Mouse (Mus musculus): ENCODE results near the gene 4930455H04Rik.
A peak's percentile ranks its signal among the peaks of the same experiment; 100 is the strongest.

4930455H04Rik gene

DNA sequence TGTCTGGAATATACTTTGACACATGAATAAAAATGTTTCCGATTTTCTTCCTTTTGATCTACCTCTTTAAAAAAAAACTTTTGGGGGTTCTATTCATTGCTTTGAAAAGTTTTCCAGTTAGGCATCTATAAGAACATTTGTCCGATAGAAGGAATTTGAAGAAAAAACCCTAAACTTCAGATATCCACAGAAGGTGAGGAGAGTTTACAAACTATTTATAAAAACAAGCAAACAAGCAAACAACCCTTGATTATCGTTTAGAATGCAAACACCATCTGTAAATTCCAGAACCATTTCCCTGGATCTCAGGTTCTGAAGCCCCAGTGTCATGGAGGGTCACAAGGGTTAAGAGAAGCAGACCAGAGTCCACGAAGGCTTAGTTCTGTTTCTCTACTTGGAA lies at the start of gene 4930455H04Rik:
4930455H04Rik (plus strand) TSS at position 301 of the 400 bp plus-strand sequence.
- DNase-seq, result no peak

DNA sequence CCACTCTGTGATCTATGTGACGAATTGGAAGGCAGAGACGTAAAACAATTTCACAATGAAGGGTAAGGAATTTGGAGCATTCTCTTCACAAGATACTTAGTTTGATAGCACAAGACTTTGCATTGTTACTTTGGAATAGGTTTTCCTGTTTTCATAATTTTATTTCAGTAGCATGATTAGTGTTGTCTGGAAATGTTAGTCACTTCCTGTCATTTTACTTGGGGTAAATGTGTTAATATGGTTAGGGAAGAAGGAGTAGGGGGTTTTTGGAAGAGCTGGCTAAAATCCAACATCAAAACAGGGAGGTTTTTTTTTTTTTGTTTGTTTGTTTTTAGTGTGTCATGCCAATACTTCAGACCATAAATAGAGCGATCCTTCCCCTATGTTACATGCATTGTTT lies 46.5 kb upstream of the 4930455H04Rik start:
- DNase-seq, result no peak

GRCm38 (mm10) chr3:116923042-116923441 lies 45.0 kb upstream of the 4930455H04Rik start:
- DNase-seq, result no peak

DNA sequence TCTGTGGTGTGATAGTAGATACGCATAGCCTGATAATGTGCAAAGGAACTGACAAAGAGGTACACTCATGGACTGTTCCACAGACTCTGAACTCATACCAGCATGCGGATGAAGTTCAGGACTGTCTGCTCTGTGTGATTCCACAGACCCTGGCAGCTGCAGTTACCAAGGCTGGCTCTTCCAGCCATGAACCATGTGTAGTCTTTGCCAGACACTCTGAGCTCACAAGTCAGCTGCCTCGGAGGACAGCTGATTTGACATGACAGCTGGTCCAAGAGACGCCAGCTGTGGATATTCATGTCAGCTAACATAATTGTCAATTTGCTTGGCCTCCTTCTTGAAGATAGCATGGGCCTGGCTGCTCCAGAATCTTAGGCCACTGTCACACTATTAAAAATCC lies 39.1 kb upstream of the 4930455H04Rik start:
- DNase-seq, result peak; percentile 28

GRCm38 (mm10) chr3:116933158-116933557 lies 34.9 kb upstream of the 4930455H04Rik start:
- DNase-seq, result no peak

DNA sequence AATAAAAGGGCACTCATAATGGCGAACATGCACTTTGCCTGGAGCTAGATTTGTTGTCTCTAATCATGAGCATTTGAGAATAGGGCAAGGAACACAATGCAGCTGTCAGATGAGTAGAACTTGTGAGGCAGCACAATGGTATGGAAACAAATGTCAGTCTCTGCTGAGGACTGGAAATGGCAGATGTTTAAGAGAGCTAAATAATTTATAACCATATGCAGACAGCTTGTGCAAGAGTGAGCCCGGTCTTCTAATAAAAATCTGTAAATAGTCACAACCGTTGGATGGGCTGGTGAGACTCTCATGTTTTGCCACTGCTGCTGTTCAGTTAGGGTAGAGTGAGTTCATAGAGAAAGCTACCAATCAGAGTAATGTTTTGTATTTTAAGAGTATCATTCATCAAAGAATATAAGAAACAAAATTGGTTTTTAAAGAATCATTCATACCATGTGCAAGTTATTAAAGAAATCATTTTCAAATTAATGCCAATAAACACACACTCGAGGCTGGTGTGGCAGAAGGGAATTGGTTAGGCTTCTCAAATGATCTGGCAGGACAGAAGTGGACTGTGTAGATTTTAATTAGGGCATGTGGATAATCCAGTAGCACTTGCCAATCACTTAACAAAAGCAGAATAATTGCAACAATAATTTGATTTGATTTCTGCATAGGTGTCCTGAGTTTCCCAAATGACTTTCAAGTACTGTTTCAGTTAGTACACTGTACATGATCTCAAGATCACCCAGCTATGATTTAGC lies 31.0 kb upstream of the 4930455H04Rik start:
- DNase-seq, result no peak

DNA sequence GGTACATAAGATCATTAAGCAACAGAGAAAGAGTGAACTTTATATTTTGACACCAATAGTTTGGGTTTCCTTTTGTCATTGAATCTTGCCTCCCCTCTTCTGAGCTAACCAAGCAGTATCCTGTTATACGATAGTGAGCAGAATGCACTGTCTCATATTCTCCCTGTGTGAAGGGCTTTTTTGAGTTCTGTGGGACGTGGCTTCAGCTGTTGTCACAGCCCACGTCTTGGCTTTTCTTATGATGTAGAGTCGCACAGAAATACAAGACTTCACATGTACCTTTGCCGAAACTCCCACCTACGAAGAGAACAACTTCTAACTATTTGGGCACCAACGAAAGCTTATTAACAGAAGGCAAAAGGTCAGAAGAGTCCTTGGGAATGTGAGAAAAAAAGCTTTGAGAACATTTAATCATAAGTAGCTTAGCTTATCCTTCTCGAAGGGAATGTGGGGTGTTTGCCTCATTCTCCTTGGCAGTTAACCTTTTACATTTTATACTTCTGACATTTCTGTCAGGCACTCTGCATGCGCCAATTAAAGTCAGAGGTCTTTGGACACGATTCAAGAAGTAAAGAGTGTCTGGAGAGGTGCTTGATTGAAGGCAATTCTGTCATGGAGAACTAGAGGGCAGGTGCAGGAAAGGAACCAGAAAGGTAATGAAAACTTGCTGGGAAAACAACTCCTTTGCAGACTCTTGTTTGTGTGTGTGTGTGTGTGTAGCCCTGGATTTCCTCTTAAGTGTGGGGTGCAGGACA lies 27.1 kb upstream of the 4930455H04Rik start:
- no peak for DNase-seq

DNA sequence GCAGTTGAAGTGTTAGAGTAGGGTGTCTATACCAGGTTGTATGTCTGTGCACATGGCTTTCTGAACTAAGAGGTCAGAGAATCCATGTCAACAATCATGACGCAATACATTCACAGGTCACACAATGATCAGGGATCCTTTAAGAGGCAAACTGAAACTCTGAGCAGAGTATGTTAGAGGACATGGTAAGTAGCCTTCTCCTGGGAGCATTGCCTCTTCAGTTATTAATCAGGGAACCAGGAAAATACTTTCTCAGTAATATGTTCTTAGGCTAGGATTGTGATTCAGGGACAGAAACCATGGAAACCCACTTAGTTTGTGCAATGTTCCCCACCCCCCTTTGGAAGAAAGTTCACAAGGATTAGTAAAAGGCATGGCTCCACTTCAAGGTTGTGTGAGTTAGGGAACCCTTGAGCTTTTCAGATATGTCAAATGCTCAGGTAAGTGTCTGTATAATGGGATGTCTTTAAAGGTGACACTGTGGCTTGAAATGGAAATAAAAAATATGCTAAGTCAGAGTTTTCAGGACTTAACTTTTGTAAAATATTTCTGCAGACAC lies 26.4 kb upstream of the 4930455H04Rik start:
- no peak for DNase-seq

DNA sequence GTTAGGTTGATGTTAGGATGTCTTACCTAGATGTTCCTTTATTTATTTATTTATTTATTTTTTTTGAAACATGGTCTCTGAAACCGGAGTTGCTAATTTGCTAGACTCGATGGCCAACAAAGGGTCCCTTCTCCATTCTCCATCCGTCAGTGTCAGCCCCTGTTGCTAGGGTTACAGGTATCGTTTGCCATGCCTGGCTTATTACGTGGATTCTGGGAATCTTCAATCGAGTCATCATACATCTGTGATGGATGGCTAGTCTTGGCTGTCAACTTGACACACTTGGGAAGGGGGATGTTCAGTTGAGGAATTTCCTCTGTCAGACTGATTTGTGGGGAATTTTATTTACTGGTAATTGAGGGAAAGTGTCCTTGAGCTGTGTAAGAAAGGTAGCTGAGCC lies 25.3 kb upstream of the 4930455H04Rik start:
- DNase-seq, result no peak

- no peak for DNase-seq
Measured at GRCm38 (mm10) chr3:116943422-116943821, 24.6 kb upstream of the 4930455H04Rik start.

GRCm38 (mm10) chr3:116946476-116946875 lies 21.6 kb upstream of the 4930455H04Rik start:
- DNase-seq, result no peak

DNA sequence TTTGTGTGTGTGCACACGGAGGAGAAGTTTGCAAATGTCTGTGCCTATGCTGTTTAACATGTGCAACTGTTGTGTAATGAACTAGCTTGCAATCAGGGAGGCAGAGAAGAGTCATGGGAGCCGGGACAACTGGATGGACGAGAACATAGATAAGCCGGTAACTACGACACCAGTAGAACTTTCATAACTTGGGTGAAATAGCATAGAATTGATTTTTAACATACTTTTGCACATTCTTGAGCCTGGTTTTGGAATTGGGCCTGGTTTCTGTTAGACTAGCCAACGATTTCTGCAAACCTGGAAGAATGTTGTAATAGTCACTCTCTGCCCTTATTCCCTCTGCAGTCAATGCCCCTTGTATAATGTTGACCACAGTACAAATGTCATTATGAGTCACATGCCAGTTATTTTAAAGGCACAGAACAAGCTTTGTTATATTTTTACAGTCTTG lies 17.4 kb upstream of the 4930455H04Rik start:
- DNase-seq, result peak; percentile 46

- no peak for DNase-seq
Measured at GRCm38 (mm10) chr3:116951489-116951888, 16.6 kb upstream of the 4930455H04Rik start.

DNA sequence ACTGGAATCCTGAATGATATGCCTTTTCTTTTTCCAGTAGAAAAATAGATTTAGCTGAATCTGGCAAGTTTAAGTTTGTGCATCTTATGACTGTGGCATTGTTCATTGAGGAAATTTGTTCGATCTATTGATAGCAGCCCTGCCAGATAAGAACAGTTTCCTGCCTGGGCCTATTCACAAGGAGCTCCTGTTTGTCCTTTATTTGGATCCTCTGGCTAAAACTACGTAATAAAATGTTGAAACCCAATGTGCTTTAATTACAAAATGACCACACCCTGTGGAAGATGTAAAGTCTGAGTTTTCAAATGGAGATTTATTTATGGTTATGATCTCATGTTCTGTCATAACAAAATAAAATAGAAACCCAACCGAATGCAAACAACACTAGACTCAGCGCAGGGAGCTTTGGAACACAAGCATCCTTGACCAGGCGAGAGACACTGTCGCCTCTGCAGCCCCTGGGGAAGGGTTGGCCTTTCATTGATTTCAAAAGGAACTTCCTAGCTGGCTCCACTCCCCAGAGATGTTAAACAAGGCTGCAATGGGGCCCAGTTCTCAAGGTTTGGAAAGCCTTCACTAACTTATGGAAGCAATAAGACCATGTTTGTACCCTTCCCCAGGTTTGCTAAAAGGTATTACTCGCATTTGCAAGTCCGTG lies 15.7 kb upstream of the 4930455H04Rik start:
- no peak for DNase-seq

DNA sequence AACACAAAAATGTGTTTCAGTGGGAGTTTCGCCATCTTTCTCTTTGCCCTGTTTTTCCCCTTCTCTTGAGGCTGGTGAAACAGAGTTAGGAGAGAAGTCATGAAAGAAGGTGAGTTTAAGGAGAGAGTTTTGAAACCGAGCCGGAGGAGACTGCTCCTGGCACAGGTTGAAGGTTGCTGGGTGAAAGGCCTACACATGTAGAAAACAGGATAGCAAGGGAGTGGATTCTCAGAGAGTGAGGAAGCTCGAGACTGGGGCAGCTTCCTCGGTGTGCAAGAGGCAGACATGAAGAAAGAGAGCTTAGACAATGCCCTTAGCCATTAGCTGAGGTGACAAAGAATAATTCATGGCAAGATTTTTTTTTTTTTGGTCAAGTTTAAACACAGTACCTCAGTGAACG lies 14.7 kb upstream of the 4930455H04Rik start:
- DNase-seq, result no peak

- no peak for DNase-seq
Measured at GRCm38 (mm10) chr3:116955061-116955460, 13.0 kb upstream of the 4930455H04Rik start.

GRCm38 (mm10) chr3:116960414-116960813 lies 7.7 kb upstream of the 4930455H04Rik start:
- DNase-seq, result no peak

GRCm38 (mm10) chr3:116961354-116962142 lies 6.5 kb upstream of the 4930455H04Rik start:
- DNase-seq, result no peak

DNA sequence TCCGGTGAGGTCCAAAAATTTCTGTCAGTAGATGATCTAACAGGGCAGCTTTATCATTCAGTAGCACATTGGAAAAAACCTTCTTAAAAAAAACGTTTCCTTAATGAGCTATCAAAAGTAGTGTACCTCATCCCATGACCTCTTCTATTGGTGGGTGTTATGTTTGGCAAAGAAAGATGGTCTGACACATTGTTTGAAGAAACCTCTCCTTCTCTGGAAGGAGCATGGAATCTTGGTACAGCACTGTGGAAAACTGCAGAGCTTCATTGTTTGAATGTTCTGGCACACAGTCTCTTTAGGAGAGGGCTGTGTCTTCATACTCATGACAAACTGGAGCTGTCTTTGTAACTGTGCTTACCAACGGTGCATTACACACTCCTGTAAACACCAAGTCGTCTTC lies 4.9 kb upstream of the 4930455H04Rik start:
- no peak for DNase-seq

DNA sequence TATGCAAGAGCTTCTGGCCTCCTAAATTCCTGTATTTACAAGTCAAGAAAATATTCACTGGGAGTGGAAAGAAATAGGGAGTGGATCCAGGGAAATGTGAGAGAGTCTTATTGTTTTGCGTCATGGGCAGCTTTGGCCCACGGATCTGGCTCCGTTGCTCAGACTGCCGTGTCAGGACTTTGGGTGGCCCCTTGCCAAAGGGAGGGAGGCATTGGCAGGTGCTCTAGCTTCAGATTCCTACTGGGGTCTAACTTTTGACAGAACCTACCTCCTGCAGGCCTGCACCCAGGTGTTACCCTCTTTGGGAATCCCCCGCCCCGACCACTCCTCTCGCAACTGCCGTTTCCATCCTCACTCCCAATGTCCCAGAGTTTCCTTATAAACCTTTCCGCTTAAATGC lies 3.6 kb upstream of the 4930455H04Rik start:
- DNase-seq, result peak; percentile 55

- peak; percentile 66 for DNase-seq
Measured at GRCm38 (mm10) chr3:116966225-116966624, 1.8 kb upstream of the 4930455H04Rik start.

DNA sequence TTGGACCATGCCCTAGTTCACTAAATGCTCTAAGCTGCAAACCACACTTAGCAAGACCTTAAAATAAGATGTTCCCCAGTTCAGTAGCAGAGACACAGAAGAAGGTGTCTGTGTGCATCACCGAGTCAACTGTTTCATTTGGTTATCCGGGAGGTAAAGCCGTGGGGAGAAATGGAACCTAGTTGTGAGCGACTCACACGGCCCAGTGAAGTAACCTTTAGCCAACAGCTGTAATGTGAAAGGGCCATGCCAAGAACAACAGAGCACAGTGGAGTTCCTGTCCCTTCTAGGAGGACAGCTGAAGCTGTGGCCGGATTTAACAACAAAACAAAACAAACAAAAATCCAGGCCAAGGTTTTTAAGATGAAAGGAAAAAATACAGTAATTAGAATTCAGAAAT lies 1.3 kb upstream of the 4930455H04Rik start:
- DNase-seq, result peak; percentile 41

Data from lung, postnatal 14 days (tissue).